Mouse (Mus musculus) heart, postnatal 36 days (tissue): ENCODE measurements around the gene Zbtb32. TPM values are rescaled to one million over a fixed set of nuclear protein-coding genes. Genes with fewer than 3 reads are reported as not detected.

Source experiments
- DNase-seq, 2 experiments: peaks; one replicate each; pipeline ENCODE4 v3.0.0; 2021 to 2022
- intact Hi-C: fragments of 180-260 bp; cut with DNase I; formaldehyde crosslinking; loops from one replicate; pipeline ENCODE4 v1.15.1; 2025
- microRNA-seq, 2 experiments: library from miRNA; unstranded; fragments of <30 nt; microRNA quantifications; one replicate each; pipeline ENCODE4 v1.2.0; 2021; ENCODE audit warnings: borderline number of aligned reads in 2 of 2
- total RNA-seq, 2 experiments: library from RNA; stranded (reverse); gene quantifications; 2 replicates each; pipeline ENCODE4 v1.2.3; 2021

Gene Zbtb32
- total RNA-seq, 2 experiments from 2014 or later, result not detected

- intact Hi-C loops, result loop anchor here (5.0 kb wide), 2 partner anchors 35 to 1035 kb away; partner anchors contain the start of genes Kmt2b and Sipa1l3
- peak; percentile 92 to 97 for DNase-seq
Measured at GRCm38 (mm10) chr7:30552102-30553020, 46.3 kb downstream of the Zbtb32 start, which contains the start of the genes Hspb6 and Proser3. Gene Hspb6, plus strand, starts transcription at chr7:30552178. Gene Proser3, minus strand, starts transcription at chr7:30552299.

- intact Hi-C loops, result loop anchor here (2.0 to 5.0 kb wide), 4 partner anchors 15 to 1034 kb away; partner anchors contain the start of genes Kmt2b, Prodh2 and Sipa1l3
Measured at GRCm38 (mm10) chr7:30551445-30552101, 47.1 kb downstream of the Zbtb32 start.

GRCm38 (mm10) chr7:30550603-30551002 is 48.1 kb downstream of the Zbtb32 start:
- DNase-seq, result no peak
- intact Hi-C loops, result loop anchor here (2.0 to 5.0 kb wide), 4 partner anchors 14 to 1033 kb away; partner anchors contain the start of genes Kmt2b, Prodh2 and Sipa1l3

More at GRCm38 (mm10) chr7:30551445-30552101, 47.1 kb downstream of the Zbtb32 start:
- DNase-seq, result no peak

- no peak for DNase-seq
Measured at GRCm38 (mm10) chr7:30549880-30550279, 48.8 kb downstream of the Zbtb32 start.

GRCm38 (mm10) chr7:30544327-30544726 is 54.4 kb downstream of the Zbtb32 start:
- intact Hi-C loops, result no loop called here
- no peak for DNase-seq

More at GRCm38 (mm10) chr7:30549880-30550279, 48.8 kb downstream of the Zbtb32 start:
- intact Hi-C loops, result loop anchor here (2.0 to 5.0 kb wide), 4 partner anchors 13 to 1033 kb away; partner anchors contain the start of genes Kmt2b, Prodh2 and Sipa1l3

GRCm38 (mm10) chr7:30540572-30540971 is 58.1 kb downstream of the Zbtb32 start:
- intact Hi-C loops, result no loop called here

More at GRCm38 (mm10) chr7:30540572-30540971, 58.1 kb downstream of the Zbtb32 start:
- no peak for DNase-seq

Small RNAs within 50 kb of the gene (microRNA-seq; reads per million reads assigned to microRNA genes)
- gene Gm38670, result 3.4 to 4.3 reads per million in 2 experiments
- gene Mir3569, result 0 to 1.3 reads per million in 2 experiments

Other genes starting within 250 kb of the Zbtb32 start
- gene Lrfn3, start 236.1 kb downstream of the Zbtb32 start, total RNA-seq, result 1 to 10 TPM; 1.3 to 1.4 TPM
- 10 to 100 TPM; 22.1 to 22.4 TPM for gene Tyrobp, start 185.1 kb downstream of the Zbtb32 start, total RNA-seq
- gene Hcst, start 179.1 kb downstream of the Zbtb32 start, total RNA-seq, result not detected
- gene Nfkbid, start 177.2 kb downstream of the Zbtb32 start, total RNA-seq, result under 1 TPM; 0.27 to 0.28 TPM
- 1 to 10 TPM; 2.7 to 3.1 TPM for gene Aplp1, start 153.4 kb downstream of the Zbtb32 start, total RNA-seq
- gene Kirrel2, start 141.2 kb downstream of the Zbtb32 start, total RNA-seq, result not detected
- not detected for gene Nphs1, start 140.6 kb downstream of the Zbtb32 start, total RNA-seq
- not detected for gene Prodh2, start 105.3 kb downstream of the Zbtb32 start, total RNA-seq
- under 1 TPM; 0.56 to 0.89 TPM for gene Arhgap33, start 63.8 kb downstream of the Zbtb32 start, total RNA-seq
- 100 to 1,000 TPM; 749 to 757 TPM for gene Hspb6, start 46.7 kb downstream of the Zbtb32 start, total RNA-seq
- gene Proser3, start 46.6 kb downstream of the Zbtb32 start, total RNA-seq, result 1 to 10 TPM; 3.3 to 5.4 TPM
- gene Lin37, start 39.1 kb downstream of the Zbtb32 start, total RNA-seq, result 10 to 100 TPM; 13.4 to 16.0 TPM
- 10 to 100 TPM; 62.9 to 63.4 TPM for gene U2af1l4, start 35.6 kb downstream of the Zbtb32 start, total RNA-seq
- 1 to 10 TPM; 1.4 to 1.6 TPM for gene Gm49396, start 35.6 kb downstream of the Zbtb32 start, total RNA-seq
- 10 to 100 TPM; 75.8 to 81.6 TPM for gene Psenen, start 35.3 kb downstream of the Zbtb32 start, total RNA-seq
- gene Igflr1, start 33.5 kb downstream of the Zbtb32 start, total RNA-seq, result 1 to 10 TPM in 1 of 2 experiments, under 1 TPM in 1; 0.67 to 1.2 TPM
- gene Kmt2b, start 10.2 kb downstream of the Zbtb32 start, total RNA-seq, result 10 to 100 TPM; 18.5 to 20.5 TPM
- gene Upk1a, start 13.9 kb upstream of the Zbtb32 start, total RNA-seq, result under 1 TPM; 0.19 to 0.56 TPM
- gene Cox6b1, start 27.2 kb upstream of the Zbtb32 start, total RNA-seq, result 1,000 to 10,000 TPM; 4,758 to 4,785 TPM
- not detected for gene Etv2, start 36.9 kb upstream of the Zbtb32 start, total RNA-seq
- gene Rbm42, start 51.4 kb upstream of the Zbtb32 start, total RNA-seq, result 10 to 100 TPM; 51.9 to 54.5 TPM
- gene Haus5, start 66.1 kb upstream of the Zbtb32 start, total RNA-seq, result 1 to 10 TPM; 6.0 to 6.4 TPM
- gene Pmis2, start 72.7 kb upstream of the Zbtb32 start, total RNA-seq, result under 1 TPM in 1 of 2 experiments, not detected in 1; 0.49 TPM
- gene 2200002J24Rik, start 100.0 kb upstream of the Zbtb32 start, total RNA-seq, result not detected
- under 1 TPM in 1 of 2 experiments, not detected in 1; 0.14 TPM for gene Atp4a, start 113.3 kb upstream of the Zbtb32 start, total RNA-seq
- gene Tmem147, start 130.6 kb upstream of the Zbtb32 start, total RNA-seq, result 100 to 1,000 TPM; 236 to 272 TPM
- gene Gapdhs, start 144.8 kb upstream of the Zbtb32 start, total RNA-seq, result not detected
- 1 to 10 TPM; 1.7 to 2.9 TPM for gene Sbsn, start 152.6 kb upstream of the Zbtb32 start, total RNA-seq
- gene Dmkn, start 164.8 kb upstream of the Zbtb32 start, total RNA-seq, result 1 to 10 TPM in 1 of 2 experiments, under 1 TPM in 1; 0.73 to 3.4 TPM
- not detected for gene Krtdap, start 189.0 kb upstream of the Zbtb32 start, total RNA-seq
- gene Ffar2, start 224.9 kb upstream of the Zbtb32 start, total RNA-seq, result under 1 TPM in 1 of 2 experiments, not detected in 1; 0.14 TPM